Mouse (Mus musculus) c-Kit-positive CD71-positive TER-119-positive erythroid progenitor cells, embryonic 14.5 days (primary cell): ENCODE data around the gene Dleu7.
A peak's percentile ranks its signal among the peaks of the same experiment; 100 is the strongest.

Source experiments
- DNase-seq: peaks from one replicate; pipeline ENCODE4 v3.0.0-alpha.2; 2013; ENCODE audit warnings: low spot score

Gene Dleu7

DNA sequence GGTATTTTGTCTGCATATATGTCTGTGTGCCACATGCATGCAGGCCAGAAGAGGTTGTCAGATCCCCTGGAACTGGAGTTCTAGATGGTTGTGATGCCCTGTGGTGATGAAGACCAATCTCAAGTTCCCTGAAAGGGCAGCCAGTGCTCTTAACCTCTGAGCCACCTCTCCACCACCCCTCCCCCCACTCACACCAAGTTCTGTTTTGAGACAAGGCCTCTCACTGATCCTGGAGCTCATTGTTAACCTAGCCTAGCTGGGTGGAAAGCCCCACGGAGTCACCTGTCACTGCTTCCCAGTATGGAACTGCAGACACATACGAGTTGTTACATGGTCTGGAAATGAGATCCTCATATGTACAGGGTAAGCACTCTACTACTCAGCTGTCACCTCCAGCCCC, 9.9 kb downstream of the Dleu7 start:
- no peak for DNase-seq

DNA sequence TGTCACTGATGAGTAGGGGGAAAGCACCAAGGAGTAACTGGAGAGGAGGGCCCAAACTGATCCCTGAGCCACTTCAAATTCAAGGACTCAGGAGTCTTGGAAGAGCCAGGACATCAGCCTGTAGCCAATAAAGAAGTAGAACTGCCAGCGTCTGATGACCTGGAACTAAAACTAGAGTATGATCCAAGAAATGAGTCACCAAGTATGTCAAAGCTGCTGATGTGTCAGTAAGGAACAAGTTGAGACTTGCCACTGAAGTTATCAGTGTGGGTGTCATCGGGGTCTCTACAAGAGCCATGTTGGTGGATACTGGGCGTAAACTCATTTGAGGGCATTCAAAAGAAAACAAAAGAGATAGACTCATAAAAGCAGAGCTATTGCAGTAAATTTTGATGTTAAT, 19.2 kb downstream of the Dleu7 start:
- no peak for DNase-seq

DNA sequence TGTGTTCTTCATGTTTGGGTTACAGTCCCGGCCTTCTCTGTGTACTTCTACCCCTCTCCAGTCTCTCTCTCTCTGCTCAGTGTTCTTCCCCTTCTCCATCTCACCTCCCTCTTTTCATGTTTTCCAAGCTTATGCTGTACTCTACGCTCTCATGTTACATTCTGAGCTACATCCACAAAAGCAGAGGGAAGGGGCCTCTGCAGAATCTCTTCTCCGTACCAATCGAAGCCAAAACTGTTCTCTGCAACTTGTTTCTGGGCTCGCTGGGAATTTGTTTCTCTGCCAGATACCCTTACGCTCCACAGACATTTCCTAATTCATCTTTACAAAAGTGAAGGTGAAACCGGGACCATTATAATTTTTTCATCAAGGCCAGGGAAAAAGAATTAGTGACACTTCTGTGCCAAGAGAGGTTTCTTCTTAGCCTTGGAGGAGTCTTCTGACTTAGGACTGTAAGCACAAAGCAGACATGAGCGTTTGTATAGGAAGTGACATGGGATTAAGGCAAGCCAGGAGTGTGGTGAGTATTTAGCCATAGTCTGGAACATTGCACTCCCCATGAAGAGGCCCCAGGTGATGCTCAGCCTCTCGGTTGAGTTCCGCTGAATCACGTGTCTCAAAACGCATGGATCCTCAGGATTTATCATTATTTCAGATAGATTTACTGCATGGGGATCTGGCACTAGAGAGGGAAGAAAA, 22.0 kb downstream of the Dleu7 start:
- no peak for DNase-seq

DNA sequence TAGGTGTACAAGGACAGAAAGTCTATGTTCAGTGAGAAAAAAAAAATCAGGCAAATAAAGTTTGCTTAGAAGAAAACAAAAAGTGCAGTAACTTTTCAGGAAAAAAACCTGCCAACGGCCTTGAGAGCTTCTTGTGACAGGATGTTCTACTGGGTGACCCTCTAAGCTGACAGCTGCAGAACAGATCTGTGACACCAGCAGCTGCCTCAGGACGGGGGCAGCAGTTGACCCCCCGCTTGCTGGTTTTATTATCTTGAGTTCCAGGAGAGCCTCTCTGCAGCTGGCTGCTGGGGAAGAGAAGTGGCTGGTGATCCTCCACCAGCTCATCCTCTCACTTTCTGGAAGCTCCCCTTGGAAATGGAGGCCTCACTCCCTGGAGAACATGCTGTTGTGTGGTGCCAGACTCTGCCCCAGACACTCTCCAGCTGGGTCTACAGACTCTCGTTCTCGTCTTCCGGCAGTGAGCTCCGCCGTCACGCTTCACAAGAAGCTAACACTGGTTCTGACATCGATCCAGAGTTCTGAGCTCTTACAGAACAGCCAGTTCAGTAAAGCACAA, 33.8 kb downstream of the Dleu7 start:
- DNase-seq = no peak

DNA sequence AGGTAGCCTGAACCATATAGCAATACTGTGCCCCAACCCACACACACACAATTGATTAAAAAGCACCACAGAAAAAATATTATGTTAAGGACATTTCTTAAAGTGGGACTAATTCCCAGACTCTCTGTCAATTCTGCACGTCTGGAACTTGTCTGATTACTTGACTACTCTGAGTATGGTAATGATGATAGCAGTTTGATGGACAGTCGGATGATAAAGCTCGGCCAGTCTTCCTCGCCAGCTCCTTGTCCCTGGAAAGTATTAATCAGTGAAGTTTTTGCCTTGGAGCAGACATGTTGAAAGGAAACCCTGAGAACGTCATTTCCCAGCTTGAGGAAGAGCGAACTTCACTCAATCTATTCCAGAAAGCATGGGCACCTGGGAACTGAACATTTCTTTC, 34.7 kb downstream of the Dleu7 start:
- no peak for DNase-seq

DNA sequence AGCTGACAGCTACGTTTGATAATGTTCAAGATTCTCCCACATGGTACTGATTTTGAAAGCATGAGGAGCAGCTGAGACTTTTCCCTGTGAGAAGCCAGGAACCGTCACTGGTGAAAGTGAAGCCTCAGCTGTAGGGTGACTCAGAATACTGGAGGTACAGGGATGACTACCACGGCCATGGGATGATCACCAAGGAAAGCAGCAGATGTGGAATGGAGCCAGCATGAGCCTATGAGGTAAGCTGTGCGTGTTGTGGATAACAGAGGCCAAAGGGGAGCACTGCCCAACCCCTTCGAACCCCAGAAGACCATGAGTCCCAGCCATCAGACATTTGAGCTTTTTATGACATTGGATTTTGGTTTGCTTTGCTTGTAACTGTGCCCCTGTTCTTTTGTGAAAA, 36.8 kb downstream of the Dleu7 start:
- no peak for DNase-seq

DNA sequence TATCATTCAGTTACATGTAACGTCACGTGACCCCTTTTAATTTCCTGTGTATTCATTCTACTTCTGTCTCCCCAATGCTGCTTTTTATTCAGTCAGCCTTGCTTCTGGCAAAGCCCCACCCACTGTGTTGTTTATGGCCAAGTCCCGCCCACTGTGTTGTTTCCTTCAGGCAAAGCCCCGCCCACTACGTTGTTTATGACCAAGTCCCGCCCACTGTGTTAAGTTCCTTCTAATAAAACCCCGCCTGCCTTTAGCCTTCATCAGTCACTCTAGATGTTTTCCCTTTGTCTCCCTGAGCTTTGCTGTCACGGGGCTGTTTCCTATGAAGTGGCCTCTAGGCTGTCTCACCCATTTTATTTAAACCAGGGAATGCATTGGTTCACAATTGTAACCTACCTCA, 38.5 kb downstream of the Dleu7 start:
- no peak for DNase-seq

DNA sequence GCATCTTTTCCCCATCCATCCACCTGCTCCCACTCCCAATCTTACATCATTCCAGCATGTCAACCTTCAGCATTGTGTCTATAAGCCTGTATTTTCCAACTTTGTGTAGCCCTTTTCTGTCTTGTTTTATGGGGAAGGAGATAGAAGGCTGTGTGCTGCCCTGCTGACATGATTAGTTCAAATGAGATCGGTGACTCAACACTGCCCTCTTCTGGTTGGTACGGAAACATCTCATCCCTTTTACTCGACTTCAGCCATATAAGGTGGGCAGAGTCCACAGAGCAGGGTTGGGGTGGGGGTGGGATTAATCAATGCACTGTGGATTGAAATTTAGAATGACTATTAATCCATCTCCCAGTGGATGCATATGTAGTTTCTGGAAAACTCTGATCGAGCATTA, 40.8 kb downstream of the Dleu7 start:
- DNase-seq = peak; percentile 62

DNA sequence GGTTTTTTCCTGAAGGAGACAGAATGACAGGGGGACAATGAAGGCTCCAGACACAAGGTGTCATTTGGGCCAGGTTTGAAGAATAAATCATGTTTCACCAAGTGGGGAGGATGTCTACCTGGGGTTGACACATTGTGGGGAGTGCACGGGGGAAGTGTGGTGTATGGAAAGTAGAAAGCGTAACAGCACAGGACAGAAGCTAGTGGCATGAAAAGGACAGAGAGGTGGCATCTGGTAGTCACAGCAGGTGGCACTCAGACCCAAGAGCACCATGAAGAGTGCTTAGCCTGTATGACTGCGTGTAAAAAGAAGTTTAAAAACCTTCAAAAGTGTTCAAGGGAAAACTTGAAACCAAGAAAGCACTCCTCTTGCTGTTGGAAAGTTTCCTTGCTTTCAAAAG, 42.8 kb downstream of the Dleu7 start:
- no peak for DNase-seq

DNA sequence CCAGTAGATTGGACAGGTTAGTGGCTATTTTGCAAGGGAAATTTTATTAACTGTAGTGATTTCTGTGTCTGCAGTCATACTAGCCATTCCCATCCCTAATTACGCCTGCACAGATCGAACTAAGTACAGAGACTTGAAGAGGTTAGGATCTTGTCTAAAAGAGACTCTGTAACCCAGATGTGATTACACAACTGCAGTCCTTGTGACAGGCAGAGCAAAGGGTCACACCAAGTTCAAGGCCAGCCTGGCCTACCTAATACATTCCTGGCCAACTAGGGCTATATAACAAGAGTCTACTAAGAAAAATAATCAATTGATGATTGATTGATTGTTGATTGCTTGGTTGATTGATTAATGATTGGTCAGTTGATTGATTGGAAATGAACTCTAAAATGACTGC, 43.6 kb downstream of the Dleu7 start:
- DNase-seq = no peak

DNA sequence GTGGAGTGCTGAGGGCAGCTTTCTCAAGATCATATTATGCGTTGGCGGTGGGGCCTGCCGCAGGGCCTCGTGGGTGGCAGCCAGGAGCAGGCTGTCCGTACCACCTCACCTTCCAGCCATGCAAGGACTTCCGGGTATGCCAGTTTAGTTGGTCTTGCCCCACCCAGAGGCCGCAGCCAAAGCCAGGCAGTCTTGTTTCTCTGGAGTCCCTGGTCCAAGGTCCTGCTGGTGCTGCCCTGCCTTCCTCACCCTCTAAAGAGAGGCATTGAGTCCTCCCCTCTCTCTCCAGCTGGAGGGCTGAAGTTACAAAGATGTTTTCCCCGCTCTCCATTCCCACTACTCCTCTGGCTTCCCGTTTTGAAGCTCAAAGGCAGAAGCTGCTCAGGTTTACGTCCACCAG, 44.1 kb downstream of the Dleu7 start:
- no peak for DNase-seq

DNA sequence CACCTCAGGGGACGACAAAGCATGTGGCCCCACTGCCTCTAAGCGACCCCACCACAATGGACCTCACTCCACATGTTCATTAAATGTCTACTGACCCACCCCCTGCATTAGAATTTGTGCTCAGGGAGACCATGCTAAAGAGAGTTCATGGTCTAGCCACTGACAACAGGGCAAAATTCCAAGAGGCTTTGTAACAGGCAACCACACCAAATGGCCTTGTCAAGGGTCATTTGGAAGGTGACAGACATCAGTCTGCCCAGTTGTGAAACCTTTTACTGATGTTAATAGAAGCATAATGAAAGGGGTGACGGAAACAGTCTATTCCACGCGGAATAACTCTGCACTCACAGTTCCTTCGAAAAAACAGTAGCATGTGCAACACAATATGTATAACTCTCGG, 44.5 kb downstream of the Dleu7 start:
- DNase-seq = no peak

DNA sequence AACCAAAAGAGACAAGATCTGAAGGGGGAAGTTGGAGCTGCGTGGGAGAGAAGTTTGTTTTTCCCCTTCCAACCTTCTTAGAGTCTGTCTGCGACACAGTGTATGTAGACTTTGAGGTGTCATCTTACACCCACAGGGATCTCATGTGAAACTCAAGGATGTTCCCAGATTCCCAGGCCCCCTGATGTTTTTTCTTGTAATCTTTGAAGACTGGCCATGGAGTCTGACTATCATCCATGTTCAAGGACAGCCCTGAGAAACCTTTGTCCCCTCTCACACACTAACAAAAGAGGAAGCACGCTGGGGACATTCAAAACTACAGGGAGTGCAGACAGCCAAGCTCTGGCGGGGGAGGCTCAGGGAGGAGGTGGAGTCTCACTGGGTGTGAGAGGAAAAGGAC, 47.3 kb downstream of the Dleu7 start:
- no peak for DNase-seq

DNA sequence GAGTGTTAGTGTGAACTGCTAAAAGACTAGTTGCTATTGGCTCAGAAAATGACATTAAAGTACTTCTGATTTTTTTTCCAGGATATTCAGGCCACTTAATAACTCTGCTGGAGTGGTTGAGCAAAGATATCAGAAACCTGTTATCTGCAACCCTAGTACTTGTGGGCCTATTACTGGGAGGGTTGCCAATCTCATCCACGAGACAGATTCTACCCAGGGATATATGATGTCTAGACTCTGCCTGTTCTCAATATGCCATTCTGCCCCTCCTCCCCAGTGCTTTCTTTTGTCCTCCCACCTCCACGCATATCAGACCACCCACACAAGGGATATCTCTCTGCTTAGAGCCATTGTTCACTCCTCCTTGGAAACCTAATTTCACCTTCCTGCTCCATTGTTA, 49.3 kb downstream of the Dleu7 start:
- DNase-seq = no peak

DNA sequence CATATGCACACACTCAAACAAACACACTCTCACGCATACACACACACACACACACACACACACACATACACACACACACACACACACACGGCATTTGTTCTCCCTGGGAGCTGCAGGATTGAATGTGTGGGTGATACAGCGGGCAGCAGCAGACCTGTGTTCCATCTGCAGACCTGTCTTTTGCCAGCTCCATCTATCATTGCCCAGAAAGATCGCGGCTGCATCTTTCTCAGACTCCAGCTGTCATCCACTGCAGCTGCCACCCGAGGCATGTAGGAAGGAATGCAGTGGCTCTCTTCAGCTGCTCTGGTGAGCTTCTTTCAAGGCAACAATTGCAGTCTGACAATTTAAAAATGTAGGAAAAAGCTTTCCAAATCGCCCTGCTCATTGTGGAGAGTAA, 56.9 kb downstream of the Dleu7 start:
- DNase-seq = no peak

DNA sequence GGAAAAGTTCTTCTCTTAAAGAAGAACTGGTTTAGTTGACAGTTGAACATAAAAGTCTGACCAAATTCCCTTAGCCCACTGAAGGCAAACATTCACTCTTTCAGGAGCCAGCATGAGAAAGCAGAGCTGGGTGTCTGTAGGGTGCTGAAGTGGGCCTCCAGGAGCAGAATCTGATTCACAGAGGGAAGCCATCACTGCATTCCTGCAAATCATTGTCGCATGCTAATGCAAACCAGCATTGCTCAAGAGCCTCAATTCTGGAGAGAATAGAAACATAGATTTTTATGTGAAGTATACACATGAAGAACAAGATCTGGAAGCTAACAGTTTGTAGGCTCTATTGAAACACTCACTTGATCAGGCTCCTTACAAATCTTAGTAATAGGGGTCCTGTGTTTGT, 57.6 kb downstream of the Dleu7 start:
- no peak for DNase-seq

DNA sequence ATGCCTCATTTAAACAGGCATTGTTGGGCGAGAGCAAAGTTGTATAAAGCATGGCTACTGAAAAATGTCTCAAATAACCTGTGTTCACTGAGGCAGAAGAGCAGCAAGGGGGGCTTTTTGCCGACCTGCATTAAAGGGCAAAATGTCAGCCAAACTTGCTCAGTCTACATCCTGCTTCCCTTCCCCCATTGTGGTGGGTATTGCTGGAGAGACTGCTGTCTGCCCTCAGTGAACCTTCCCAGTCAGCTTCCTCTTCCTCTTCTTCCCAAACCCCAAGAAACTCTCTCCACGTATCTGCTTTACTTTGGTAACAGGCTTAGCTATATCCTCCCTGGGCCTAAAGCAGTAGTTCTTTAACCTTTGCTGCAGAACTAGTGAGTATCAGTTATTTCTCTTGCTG, 61.9 kb downstream of the Dleu7 start:
- no peak for DNase-seq

DNA sequence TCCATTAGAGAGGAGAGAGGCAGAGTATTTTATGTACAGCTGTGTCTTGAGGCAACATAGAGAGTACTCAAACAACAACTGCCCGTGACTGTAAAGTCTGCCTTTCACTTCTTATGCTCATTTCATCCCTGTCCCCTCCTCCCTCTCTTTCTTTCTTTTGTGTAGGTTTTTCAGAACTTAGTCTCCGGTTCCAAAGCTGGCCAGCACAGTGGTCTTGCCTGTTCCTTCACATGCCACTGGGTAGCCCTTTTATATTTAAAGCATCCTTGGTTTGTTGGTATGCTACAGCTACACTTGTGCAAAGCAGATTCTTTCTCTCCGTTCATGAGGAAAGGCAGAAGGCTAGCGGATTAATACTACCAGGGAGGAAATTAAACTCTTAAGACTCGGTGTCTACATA, 65.7 kb downstream of the Dleu7 start:
- no peak for DNase-seq

DNA sequence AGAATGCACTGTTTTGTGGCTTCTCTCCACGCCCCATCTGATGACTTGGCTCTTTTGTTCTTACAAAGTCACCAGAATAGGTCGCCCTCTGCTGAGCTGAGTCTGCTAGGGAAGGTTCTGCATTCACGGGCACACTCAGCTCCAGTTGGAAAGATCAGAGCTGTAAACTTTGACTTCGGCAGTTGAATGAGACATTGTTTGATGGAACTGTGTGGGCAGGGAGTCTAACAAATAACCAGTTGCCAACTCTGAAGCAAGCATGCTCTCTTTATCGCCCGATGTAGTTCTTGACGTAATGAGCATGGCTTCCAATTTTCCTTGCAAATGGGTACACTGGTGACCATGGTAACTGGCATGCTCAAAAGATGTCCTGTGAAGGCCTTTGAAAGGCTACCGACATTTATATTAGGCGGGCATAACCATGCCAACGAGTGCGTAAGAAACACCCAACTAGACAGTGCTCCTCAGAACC, 66.2 kb downstream of the Dleu7 start:
- no peak for DNase-seq
